Mouse (Mus musculus): Measurements from ENCODE around the gene Kiss1r. TPM values are rescaled to one million over a fixed set of nuclear protein-coding genes. Genes with fewer than 3 reads are reported as not detected.

Gene Kiss1r
- polyA plus RNA-seq, 2 experiments: 0.26 to 2.5 TPM

DNA sequence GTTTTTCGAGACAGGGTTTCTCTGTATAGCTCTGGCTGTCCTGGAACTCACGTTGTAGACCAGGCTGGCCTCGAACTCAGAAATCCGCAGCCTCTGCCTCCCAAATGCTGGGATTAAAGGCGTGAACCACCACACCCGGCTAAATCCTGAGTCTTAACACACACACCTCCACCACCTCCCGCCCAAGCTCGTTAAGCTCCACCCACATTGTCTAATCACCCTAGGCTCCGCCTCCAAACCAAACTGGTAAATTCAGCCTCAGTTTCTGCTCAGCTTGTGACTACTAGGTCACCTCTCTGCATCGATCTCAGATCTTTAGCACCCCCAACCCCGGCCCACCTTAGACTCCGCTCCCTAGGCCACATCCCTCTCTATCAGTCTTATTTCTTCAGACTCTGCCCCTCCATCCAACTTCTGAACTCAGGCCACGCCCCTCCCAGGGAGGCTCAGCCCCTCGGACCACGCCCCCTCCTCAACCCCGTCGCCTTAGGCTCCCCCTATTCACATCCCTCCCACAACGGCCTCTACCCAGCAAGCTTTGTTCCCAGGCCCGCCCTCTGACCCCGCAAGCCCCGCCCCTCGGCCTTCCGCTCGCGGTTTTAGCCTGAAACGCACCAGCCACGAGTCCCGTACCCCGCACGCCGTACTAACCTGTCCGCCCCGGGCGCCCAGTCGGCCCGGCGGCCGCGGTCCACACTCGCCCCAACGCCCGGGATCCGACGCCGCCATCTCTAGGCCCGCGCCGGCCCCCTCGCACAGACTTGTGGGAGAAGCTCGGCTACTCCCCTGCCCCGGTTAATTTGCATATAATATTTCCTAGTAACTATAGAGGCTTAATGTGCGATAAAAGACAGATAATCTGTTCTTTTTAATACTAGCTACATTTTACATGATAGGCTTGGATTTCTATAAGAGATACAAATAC is 8.3 kb upstream of the Kiss1r start, which contains the start of gene Med16:
Gene Med16 (minus strand): TSS at position 757 of the 925 bp plus-strand sequence.
- Histone ChIP-seq H3K4me3 (replicated peaks; ENCODE audit: low read length) (peak within 1 kb of the TSS; percentile 70), H3K9ac (ENCODE audit: low read depth, low read length, severe bottlenecking) (peak within 1 kb of the TSS; percentile 97), H3K4me1 (ENCODE audit: control insufficient read depth, insufficient read depth, low read length) (no peaks in the 10 kb centered on the region), H3K36me3 (ENCODE audit: control insufficient read depth, insufficient read depth, low read length) (peaks cover 62% of the 10 kb centered on the region), H3K27me3 (ENCODE audit: control insufficient read depth, insufficient read depth, low read length) (no peaks in the 10 kb centered on the region), H3K27ac (replicated peaks; ENCODE audit: low read depth, low read length) (peak within 1 kb of the TSS; percentile 98), H3K9me3 (ENCODE audit: control insufficient read depth, low read length) (no peaks in the 10 kb centered on the region), H3K4me2 (replicated peaks; ENCODE audit: low read depth, low read length, severe bottlenecking) (peak within 1 kb of the TSS; percentile 48)
- ATAC-seq (ENCODE audit: low FRiP score, low read depth) (peak; percentile 97), DNase-seq (ENCODE audit: low spot score) (peak; percentile 96)
- TF ChIP-seq POLR2A (IDR thresholded peaks at IDR 0.05; ENCODE audit: borderline replicate concordance, extremely low read depth, insufficient read depth, insufficient read length): 0 out of 2 replicates have a peak, but pooled peaks have one; percentile 69
- WGBS: 2% methylated on average over 51 of the region's 52 CpGs

DNA sequence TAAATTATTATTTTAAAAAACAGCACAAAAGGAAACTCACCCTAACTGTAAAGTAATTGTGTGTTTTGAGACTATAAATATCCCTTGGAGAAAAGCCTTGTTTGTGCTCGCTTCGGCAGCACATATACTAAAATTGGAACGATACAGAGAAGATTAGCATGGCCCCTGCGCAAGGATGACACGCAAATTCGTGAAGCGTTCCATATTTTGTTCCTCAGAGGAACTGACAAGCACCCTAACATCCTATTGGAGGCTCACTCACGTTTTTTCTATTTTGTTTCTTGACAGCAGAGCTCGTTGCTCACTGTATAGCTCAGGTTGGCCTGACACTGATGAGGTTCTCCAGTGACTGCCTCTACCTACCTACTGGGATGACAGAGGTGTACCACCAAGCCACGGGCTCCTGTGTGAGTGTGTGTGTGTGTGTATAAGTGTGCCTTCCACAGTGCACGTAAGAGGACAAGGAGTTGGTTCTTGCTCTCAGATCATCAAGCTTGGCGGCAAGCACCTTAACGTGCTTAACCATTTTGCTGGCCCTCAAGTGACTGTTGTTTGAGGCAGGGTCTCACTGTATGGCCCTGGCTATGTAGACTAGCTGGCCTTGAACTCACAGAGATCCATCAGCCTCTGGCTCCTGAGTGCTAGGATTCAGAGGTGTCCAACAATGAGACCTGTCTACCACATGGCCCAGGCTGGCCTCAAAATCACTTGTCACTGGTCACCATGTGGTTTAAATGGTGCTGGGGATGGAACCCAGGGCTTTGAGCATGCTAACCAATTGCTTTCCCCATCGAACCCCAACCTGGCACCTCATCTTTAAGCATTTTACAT is 7.5 kb upstream of the Kiss1r start:
- ATAC-seq (ENCODE audit: low FRiP score, low read depth) (peak; percentile 56), DNase-seq (ENCODE audit: low spot score) (no peak)
- Histone ChIP-seq H3K36me3 (ENCODE audit: control insufficient read depth, insufficient read depth, low read length) (peaks cover 58% of the 10 kb centered on the region), H3K9me3 (ENCODE audit: control insufficient read depth, low read length) (no peaks in the 10 kb centered on the region), H3K27ac (replicated peaks; ENCODE audit: low read depth, low read length) (peak overlapping the region; percentile 98), H3K4me2 (replicated peaks; ENCODE audit: low read depth, low read length, severe bottlenecking) (peak overlapping the region; percentile 48; the same call in 1 of the 2 replicates), H3K9ac (ENCODE audit: low read depth, low read length, severe bottlenecking) (peak overlapping the region; percentile 97), H3K4me3 (replicated peaks; ENCODE audit: low read length) (peak overlapping the region; percentile 70), H3K4me1 (ENCODE audit: control insufficient read depth, insufficient read depth, low read length) (no peaks in the 10 kb centered on the region; the same call in 1 of the 2 replicates), H3K27me3 (ENCODE audit: control insufficient read depth, insufficient read depth, low read length) (no peaks in the 10 kb centered on the region)
- WGBS: 22% methylated on average over 14 of the region's 14 CpGs
- no peak for TF ChIP-seq POLR2A (IDR thresholded peaks at IDR 0.05; ENCODE audit: borderline replicate concordance, extremely low read depth, insufficient read depth, insufficient read length)

DNA sequence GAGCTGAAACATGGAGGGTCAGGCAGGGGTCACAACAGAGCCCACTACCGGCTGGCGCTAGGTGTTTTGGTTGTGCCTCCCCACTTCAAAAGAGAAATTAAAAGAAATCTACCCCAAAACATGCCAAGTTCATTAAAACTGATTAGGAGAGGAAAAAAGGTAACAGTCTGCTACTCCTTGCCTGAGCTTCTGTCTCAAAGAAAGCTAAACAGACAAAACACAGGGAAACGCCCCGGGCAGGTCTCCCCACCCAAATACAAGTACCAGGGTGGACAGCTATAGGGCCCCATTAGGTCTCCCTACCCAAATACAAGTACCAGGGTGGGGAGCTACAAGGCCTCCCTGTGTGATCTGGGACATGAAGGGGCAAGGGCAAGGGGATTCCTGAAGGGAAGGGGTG is 6.2 kb upstream of the Kiss1r start, which contains the start of gene Gm26602:
Gene Gm26602 (plus strand): TSS at position 301 of the 400 bp plus-strand sequence.
- Histone ChIP-seq H3K4me3 (replicated peaks; ENCODE audit: low read length) (no peak within 1 kb of the TSS), H3K9me3 (ENCODE audit: control insufficient read depth, low read length) (no peaks in the 10 kb centered on the region), H3K4me1 (ENCODE audit: control insufficient read depth, insufficient read depth, low read length) (no peaks in the 10 kb centered on the region; the same call in 1 of the 2 replicates), H3K9ac (ENCODE audit: low read depth, low read length, severe bottlenecking) (0 out of 2 replicates have a peak within 1 kb of the TSS, but pooled peaks have one; percentile 4), H3K27ac (replicated peaks; ENCODE audit: low read depth, low read length) (peak within 1 kb of the TSS; percentile 98; the same call in 1 of the 2 replicates), H3K27me3 (ENCODE audit: control insufficient read depth, insufficient read depth, low read length) (no peaks in the 10 kb centered on the region), H3K36me3 (ENCODE audit: control insufficient read depth, insufficient read depth, low read length) (peaks cover 47% of the 10 kb centered on the region), H3K4me2 (replicated peaks; ENCODE audit: low read depth, low read length, severe bottlenecking) (no peak within 1 kb of the TSS)
- WGBS: 86% methylated on average over 4 of the region's 4 CpGs
- no peak for DNase-seq (ENCODE audit: low spot score)
- TF ChIP-seq POLR2A (IDR thresholded peaks at IDR 0.05; ENCODE audit: borderline replicate concordance, extremely low read depth, insufficient read depth, insufficient read length): no peak
- ATAC-seq (ENCODE audit: low FRiP score, low read depth): no peak

DNA sequence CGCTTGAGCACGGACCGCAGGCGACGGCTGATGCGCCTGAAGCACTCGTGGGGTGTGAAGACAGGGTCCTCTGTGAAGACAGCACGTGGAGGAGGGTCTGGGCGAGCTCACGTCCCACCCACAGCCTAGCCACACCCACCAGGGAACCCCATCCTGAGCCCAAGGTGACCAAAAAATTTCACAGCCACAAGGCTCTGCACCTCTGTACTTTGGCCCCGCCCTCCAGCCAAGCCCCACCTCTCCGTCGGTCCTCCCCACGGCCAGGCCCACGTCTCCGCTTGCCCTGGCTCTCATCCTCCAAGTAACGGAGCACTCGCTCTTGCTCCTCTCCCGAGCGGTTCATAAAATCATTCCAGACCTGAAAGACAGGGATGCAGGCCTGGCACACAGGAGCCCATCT is 4.4 kb upstream of the Kiss1r start:
- ATAC-seq (ENCODE audit: low FRiP score, low read depth) (no peak), DNase-seq (ENCODE audit: low spot score) (no peak)
- H3K4me2 ChIP-seq (replicated peaks; ENCODE audit: low read depth, low read length, severe bottlenecking): no peak overlapping the region
- no peak overlapping the region for H3K27ac ChIP-seq (replicated peaks; ENCODE audit: low read depth, low read length)
- peaks cover 32% of the 10 kb centered on the region for H3K36me3 ChIP-seq (ENCODE audit: control insufficient read depth, insufficient read depth, low read length)
- no peak overlapping the region for H3K9ac ChIP-seq (ENCODE audit: low read depth, low read length, severe bottlenecking)
- H3K27me3 ChIP-seq (ENCODE audit: control insufficient read depth, insufficient read depth, low read length): peaks cover under 1% of the 10 kb centered on the region
- TF ChIP-seq POLR2A (IDR thresholded peaks at IDR 0.05; ENCODE audit: borderline replicate concordance, extremely low read depth, insufficient read depth, insufficient read length): no peak
- H3K4me1 ChIP-seq (ENCODE audit: control insufficient read depth, insufficient read depth, low read length): peaks cover 8% of the 10 kb centered on the region
- H3K9me3 ChIP-seq (ENCODE audit: control insufficient read depth, low read length): no peaks in the 10 kb centered on the region
- no peak overlapping the region for H3K4me3 ChIP-seq (replicated peaks; ENCODE audit: low read length)
- WGBS: 61% methylated on average over 20 of the region's 20 CpGs

Measured in limb, embryonic 14.5 days (tissue).